In the genomic region with DNA sequence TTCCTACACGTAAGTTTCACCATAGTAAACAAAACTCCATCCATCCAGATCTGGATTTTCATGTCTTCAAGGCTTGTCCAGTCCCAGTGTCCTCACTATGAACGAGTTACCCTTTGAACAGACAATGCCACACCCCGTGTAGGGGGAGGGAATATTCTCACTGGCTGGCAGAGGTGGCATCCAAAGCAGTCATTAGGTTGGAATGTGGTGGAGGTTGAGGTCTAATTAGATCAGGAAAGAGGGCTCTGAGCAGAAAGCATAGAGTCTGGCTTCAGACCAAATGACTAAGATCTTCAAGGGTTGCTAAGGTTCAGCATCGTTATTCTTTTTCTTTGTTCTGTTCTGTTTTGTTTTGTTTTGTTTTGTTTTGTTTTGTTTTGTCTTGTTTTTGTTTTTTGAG, we compare ENCODE assay signal across 24 mouse cellular contexts. TPM values are rescaled to one million over a fixed set of nuclear protein-coding genes. Genes with fewer than 3 reads are reported as not detected.
"Had no signal": no experiment of that assay in that cellular context is flagged by ENCODE, and none has a peak within 500 bp of the region (broad histone marks: within the 10 kb centered on the region; RNA-seq: fewer than 3 reads in every experiment).

No protein-coding gene starts in this region.

- H3K27me3 ChIP-seq: liver, embryonic 13.5 days had no signal

- DNase-seq: kidney, adult 8-10 months; layer of hippocampus, postnatal 36 days; liver, embryonic 13.5 days; lung, adult 2 months; lung, postnatal 14 days; lung, postnatal 4 days; right cerebral cortex, adult 18-20 months; right cerebral cortex, postnatal 14 days; right cerebral cortex, postnatal 4 days; thymus, adult 2 months; thymus, postnatal 25 days had no signal

- ATAC-seq: inflammation-experienced regulatory T-cells, adult 6 months; intestine, embryonic 16.5 days; midbrain, embryonic 16.5 days had no signal

RNA-seq across cellular contexts. Expression of gene Gm11060, which starts 7.8 kb away (rescaled TPM):
- polyA plus RNA-seq: inflammation-experienced regulatory T-cells, adult 6 months; intestine, embryonic 16.5 days; limb, embryonic 11.5 days; limb, embryonic 14.5 days; liver, adult 2 months; liver, embryonic 13.5 days; liver, embryonic 16.5 days; lung, adult 2 months; lung, embryonic 16.5 days; midbrain, embryonic 12.5 days; midbrain, embryonic 16.5 days; myocyte; neural tube, embryonic 13.5 days; stomach, embryonic 14.5 days; stomach, postnatal 0 days; thymus, adult 2 months had no signal

RNA-seq across cellular contexts. Expression of gene Wt1, which starts 42.3 kb away (rescaled TPM):
- polyA plus RNA-seq: inflammation-experienced regulatory T-cells, adult 6 months; myocyte had no signal
